Mouse (Mus musculus): Measurements from ENCODE around the gene Pip4k2b. TPM values are rescaled to one million over a fixed set of nuclear protein-coding genes. Genes with fewer than 3 reads are reported as not detected.

The Pip4k2b gene
- 44.5 TPM for polyA plus RNA-seq (2015; fragmentation: Illumina TruSeq; extraction: RNeasy Lipid Tissue Mini Kit (QIAGEN cat#74804); ENCODE audit: insufficient read depth, low replicate concordance)

GRCm38 (mm10) chr11:97744063-97744717 is at the start of gene Pip4k2b:
Pip4k2b (minus strand) TSS chr11:97744704.

GRCm38 (mm10) chr11:97781832-97782563 is 37.5 kb upstream of the Pip4k2b start, which contains the start of gene Rpl23:
Rpl23 (minus strand) TSS chr11:97782437.

GRCm38 (mm10) chr11:97775808-97776496 is 31.4 kb upstream of the Pip4k2b start, which contains the start of gene 1700001P01Rik:
1700001P01Rik (minus strand) TSS chr11:97775918.

GRCm38 (mm10) chr11:97766154-97766881 is 21.8 kb upstream of the Pip4k2b start, which contains the start of gene Cwc25:
Cwc25 (minus strand) TSS chr11:97766556.

GRCm38 (mm10) chr11:97703039-97703826 is 41.3 kb downstream of the Pip4k2b start, which contains the start of gene Psmb3:
Psmb3 (plus strand) TSS chr11:97703399.

GRCm38 (mm10) chr11:97700003-97700745 is 44.3 kb downstream of the Pip4k2b start, which contains the start of gene Pcgf2:
Pcgf2 (minus strand) TSS chr11:97700497.

GRCm38 (mm10) chr11:97685613-97686321 is 58.7 kb downstream of the Pip4k2b start, which contains the start of gene Cisd3:
Cisd3 (plus strand) TSS chr11:97685826.

Other genes with a start within 250 kb of the Pip4k2b start
- not detected for gene 4933428G20Rik, start 244.4 kb downstream of the Pip4k2b start, polyA plus RNA-seq (2015; fragmentation: Illumina TruSeq; extraction: RNeasy Lipid Tissue Mini Kit (QIAGEN cat#74804); ENCODE audit: insufficient read depth, low replicate concordance)
- 0.03 TPM for gene Srcin1, start 168.5 kb downstream of the Pip4k2b start, polyA plus RNA-seq (2015; fragmentation: Illumina TruSeq; extraction: RNeasy Lipid Tissue Mini Kit (QIAGEN cat#74804); ENCODE audit: insufficient read depth, low replicate concordance)
- gene Epop, start 115.0 kb downstream of the Pip4k2b start, polyA plus RNA-seq (2015; fragmentation: Illumina TruSeq; extraction: RNeasy Lipid Tissue Mini Kit (QIAGEN cat#74804); ENCODE audit: insufficient read depth, low replicate concordance), result 1.9 TPM
- gene Mllt6, start 81.3 kb downstream of the Pip4k2b start, polyA plus RNA-seq (2015; fragmentation: Illumina TruSeq; extraction: RNeasy Lipid Tissue Mini Kit (QIAGEN cat#74804); ENCODE audit: insufficient read depth, low replicate concordance), result 52.9 TPM
- gene Cisd3, start 58.9 kb downstream of the Pip4k2b start, polyA plus RNA-seq (2015; fragmentation: Illumina TruSeq; extraction: RNeasy Lipid Tissue Mini Kit (QIAGEN cat#74804); ENCODE audit: insufficient read depth, low replicate concordance), result 24.5 TPM
- gene Pcgf2, start 44.2 kb downstream of the Pip4k2b start, polyA plus RNA-seq (2015; fragmentation: Illumina TruSeq; extraction: RNeasy Lipid Tissue Mini Kit (QIAGEN cat#74804); ENCODE audit: insufficient read depth, low replicate concordance), result 5.1 TPM
- gene Psmb3, start 41.3 kb downstream of the Pip4k2b start, polyA plus RNA-seq (2015; fragmentation: Illumina TruSeq; extraction: RNeasy Lipid Tissue Mini Kit (QIAGEN cat#74804); ENCODE audit: insufficient read depth, low replicate concordance), result 107 TPM
- gene Cwc25, start 21.9 kb upstream of the Pip4k2b start, polyA plus RNA-seq (2015; fragmentation: Illumina TruSeq; extraction: RNeasy Lipid Tissue Mini Kit (QIAGEN cat#74804); ENCODE audit: insufficient read depth, low replicate concordance), result 19.0 TPM
- not detected for gene 1700001P01Rik, start 31.2 kb upstream of the Pip4k2b start, polyA plus RNA-seq (2015; fragmentation: Illumina TruSeq; extraction: RNeasy Lipid Tissue Mini Kit (QIAGEN cat#74804); ENCODE audit: insufficient read depth, low replicate concordance)
- gene Rpl23, start 37.7 kb upstream of the Pip4k2b start, polyA plus RNA-seq (2015; fragmentation: Illumina TruSeq; extraction: RNeasy Lipid Tissue Mini Kit (QIAGEN cat#74804); ENCODE audit: insufficient read depth, low replicate concordance), result 3,596 TPM
- gene Lasp1, start 54.3 kb upstream of the Pip4k2b start, polyA plus RNA-seq (2015; fragmentation: Illumina TruSeq; extraction: RNeasy Lipid Tissue Mini Kit (QIAGEN cat#74804); ENCODE audit: insufficient read depth, low replicate concordance), result 75.7 TPM
- 6.1 TPM for gene B230217C12Rik, start 96.1 kb upstream of the Pip4k2b start, polyA plus RNA-seq (2015; fragmentation: Illumina TruSeq; extraction: RNeasy Lipid Tissue Mini Kit (QIAGEN cat#74804); ENCODE audit: insufficient read depth, low replicate concordance)
- gene Fbxo47, start 139.4 kb upstream of the Pip4k2b start, polyA plus RNA-seq (2015; fragmentation: Illumina TruSeq; extraction: RNeasy Lipid Tissue Mini Kit (QIAGEN cat#74804); ENCODE audit: insufficient read depth, low replicate concordance), result 2.1 TPM
- gene Plxdc1, start 241.7 kb upstream of the Pip4k2b start, polyA plus RNA-seq (2015; fragmentation: Illumina TruSeq; extraction: RNeasy Lipid Tissue Mini Kit (QIAGEN cat#74804); ENCODE audit: insufficient read depth, low replicate concordance), result 3.3 TPM

Data from spleen, adult 10 weeks (tissue).